Mouse (Mus musculus) ES-Bruce4 (cell line): ENCODE data around the gene Slc38a3.

Experiments used
- CTCF ChIP-seq: IDR thresholded peaks from one replicate; pipeline ENCODE4 v1.8.1; 2011; ENCODE audit warnings: low read depth, low read length
- EP300 ChIP-seq: IDR thresholded peaks from 2 replicates; pipeline ENCODE4 v1.6.1; 2011; ENCODE audit warnings: low read depth, low read length; ENCODE audit not compliant: insufficient read depth
- POLR2A ChIP-seq: IDR thresholded peaks from one replicate; pipeline ENCODE4 v1.8.1; 2011; ENCODE audit warnings: low read length; ENCODE audit not compliant: insufficient read depth

GRCm38 (mm10) chr9:107643544-107644214 is 25.7 kb downstream of the Slc38a3 start:
- TF ChIP-seq POLR2A = no peak
- TF ChIP-seq CTCF = no peak
- no peak for TF ChIP-seq EP300
